Mouse (Mus musculus) heart, postnatal 36 days (tissue): ENCODE data around the gene Gm20896. TPM values are rescaled to one million over a fixed set of nuclear protein-coding genes. Genes with fewer than 3 reads are reported as not detected.
"Not testable (repeated sequence)": the region's sequence is repeated elsewhere in the genome, so short reads cannot be mapped to it uniquely, and the experiment has no call there.

ENCODE experiments used
- DNase-seq, 2 experiments: peaks; one replicate each; pipeline ENCODE4 v3.0.0; 2021 to 2022
- intact Hi-C: fragments of 180-260 bp; cut with DNase I; formaldehyde crosslinking; loops from one replicate; pipeline ENCODE4 v1.15.1; 2025
- total RNA-seq, 2 experiments: library from RNA; stranded (reverse); gene quantifications; 2 replicates each; pipeline ENCODE4 v1.2.3; 2021

Gm20896 gene
- total RNA-seq = not detected

GRCm38 (mm10) chrY:35921426-35921825, at the start of gene Gm20896:
TSS of gene Gm20896 (minus strand) at chrY:35921526.
- intact Hi-C loops, DNase-seq: not testable (repeated sequence)
